Mouse (Mus musculus): Measurements from ENCODE around the gene Anp32e.
A peak's percentile ranks its signal among the peaks of the same experiment; 100 is the strongest.
"Not testable (repeated sequence)": the region's sequence is repeated elsewhere in the genome, so short reads cannot be mapped to it uniquely, and the experiment has no call there.

The Anp32e gene

DNA sequence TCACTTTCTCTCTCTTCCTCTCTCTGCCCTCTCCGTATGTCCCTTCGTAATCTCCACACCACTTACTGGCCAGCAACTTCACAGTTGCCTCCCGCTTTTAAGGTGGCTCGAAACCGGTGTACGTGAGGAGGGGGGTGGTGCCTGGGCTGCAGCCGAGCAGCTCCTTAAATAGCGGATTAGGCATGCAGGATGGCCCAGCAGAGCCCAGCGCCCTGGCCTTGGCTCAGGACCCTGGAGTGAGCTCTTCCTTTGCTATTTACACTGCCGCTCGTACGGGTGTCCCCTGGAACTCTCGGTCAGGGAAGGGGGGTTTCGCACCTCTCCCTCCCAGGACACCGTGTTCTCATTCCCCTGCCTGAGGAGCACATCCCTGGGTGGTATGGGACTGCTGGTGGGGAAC, 24.5 kb upstream of the Anp32e start, which contains the start of gene Car14:
Car14 (minus strand) TSS at position 124 of the 400 bp plus-strand sequence.
- no peak for DNase-seq (ENCODE audit: low spot score)

DNA sequence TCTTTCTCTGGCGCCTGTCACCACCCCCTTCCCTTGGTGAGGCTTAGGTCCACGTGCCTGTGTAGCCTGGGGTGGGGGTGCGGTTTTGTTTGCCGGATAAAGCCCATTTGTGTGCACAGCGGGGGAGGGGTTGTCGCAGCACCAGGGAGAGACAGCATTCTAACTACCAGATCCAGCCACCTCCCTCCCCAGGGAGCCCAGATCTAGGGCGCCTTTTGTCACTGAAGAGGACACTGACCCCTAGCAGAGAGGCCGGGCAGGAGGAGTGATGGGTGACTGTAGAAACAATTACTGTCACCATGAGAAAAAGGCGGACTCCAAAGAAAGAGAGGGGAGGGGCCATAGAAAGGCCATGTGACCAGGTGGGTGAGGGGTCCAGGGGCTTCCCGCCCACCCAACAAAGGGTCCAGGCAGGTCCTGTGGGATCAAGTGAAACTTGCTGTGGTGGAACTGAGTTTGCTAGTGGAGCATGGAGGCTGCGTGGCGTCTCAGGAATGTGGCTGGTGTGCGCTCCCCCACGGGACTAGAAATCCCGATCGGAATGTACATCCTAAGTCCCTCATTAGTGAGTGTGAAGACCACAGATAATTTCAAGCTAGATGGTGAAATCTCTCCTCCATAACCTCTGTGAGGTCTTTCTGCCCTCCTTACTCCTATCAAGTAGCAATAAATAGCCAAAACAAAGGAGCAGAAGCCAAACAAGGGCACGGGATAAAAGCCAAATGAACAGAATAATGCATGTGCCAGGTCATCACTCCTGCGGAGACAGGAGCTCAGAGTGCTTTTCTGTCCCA, 23.7 kb upstream of the Anp32e start:
- DNase-seq (ENCODE audit: low spot score): no peak

DNA sequence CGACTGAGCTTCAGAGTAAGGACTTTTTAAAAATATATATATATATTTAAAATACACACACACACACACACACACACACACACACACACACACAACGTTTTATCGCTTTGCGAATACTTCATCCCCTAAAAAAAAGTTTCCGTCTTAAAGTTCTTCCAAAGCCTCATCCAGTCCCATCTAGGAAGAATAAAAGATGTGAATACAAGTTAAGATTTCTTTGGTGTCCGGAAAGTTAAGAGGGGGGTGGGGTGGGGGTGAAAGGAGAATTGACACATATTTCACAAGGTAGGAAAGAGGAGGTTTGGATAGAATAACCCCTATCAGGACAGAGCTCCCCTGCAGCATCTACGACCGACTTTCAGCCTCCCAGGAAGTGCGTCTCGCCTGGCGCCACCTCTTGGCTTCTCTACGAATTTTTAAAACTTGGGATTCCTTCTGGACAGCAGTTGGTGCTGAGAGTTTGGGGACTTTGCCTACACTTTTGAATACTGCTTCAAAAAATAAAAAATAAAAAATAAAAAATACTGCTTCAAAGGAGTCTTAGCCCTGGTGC, 23.0 kb upstream of the Anp32e start:
- DNase-seq (ENCODE audit: low spot score): peak; percentile 54

DNA sequence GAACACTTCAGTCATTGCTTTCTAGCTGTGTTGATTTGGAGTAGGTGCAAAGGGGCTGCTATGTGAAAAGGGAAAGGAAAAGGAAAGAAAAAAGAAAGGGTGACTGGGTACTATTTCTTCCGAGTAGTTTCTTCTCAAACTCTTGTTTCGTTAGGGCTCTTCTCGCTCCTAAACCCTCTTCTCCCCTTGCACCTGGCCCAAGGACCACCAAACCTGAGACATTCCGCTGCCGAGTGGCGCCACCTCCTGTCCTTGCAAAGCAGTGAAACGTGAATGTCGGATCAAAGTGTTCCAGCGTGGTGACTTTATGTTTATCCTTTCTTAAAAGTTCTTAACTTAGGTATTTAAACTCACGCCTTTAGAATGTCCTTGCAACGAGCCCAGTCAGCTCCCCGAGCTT, 22.2 kb upstream of the Anp32e start:
- DNase-seq (ENCODE audit: low spot score): no peak

DNA sequence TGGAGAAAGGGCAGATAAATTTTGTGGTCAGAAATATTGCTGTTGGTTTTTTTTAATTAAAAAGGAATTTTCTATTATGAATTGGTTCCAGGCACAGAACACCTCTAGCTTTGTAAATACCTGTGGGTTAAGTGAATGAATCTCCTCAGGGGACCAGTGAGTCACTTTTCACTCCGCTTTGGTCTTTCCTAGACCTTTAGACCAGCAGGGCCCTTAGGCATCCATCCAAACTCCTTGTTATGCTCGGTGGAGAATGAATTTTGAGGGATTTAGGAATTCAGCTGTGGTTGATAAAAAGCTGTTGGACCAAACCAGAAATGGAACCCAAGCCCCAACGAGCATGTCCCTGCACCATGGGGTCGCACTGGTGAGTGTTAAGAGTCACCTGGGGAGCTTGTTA, 21.4 kb upstream of the Anp32e start:
- DNase-seq (ENCODE audit: low spot score): no peak

DNA sequence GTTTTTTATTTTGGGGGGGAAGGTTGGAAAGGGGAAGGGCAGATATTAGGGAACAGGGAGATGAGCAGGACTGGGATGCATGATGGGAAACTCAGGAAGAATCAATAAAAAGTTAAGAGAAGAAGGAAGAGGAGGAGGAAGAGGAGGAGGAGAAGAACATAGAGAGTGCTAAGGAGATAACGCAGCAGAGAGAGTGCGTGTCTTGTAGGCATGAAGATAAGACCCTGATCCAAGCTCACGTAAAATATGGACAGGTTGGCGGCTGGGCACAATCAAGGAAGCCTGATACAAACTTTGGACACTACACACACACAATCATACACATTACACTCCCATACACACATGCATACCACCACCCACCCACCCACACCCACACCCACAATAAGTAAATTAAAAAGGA, 14.3 kb upstream of the Anp32e start:
- DNase-seq (ENCODE audit: low spot score): no peak

DNA sequence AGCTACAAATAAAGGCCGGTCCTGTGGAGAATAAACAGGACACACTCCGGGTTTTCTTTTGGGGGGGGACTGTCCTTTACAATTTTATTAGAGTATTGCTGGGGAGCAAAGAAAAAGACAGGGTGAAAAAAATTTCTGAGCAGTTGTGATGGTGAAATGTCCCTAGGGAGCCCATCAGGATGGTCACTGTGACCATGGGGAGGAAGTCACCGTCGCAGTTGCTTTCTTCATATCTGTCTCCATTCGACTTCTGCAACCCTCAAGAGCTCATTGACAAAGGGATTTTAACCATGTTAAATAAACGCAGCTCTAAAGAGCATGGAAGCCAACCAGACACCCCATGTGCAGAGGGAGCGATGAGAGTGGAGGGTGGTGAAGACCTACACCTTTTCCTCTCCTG, 12.3 kb upstream of the Anp32e start:
- DNase-seq (ENCODE audit: low spot score): no peak

DNA sequence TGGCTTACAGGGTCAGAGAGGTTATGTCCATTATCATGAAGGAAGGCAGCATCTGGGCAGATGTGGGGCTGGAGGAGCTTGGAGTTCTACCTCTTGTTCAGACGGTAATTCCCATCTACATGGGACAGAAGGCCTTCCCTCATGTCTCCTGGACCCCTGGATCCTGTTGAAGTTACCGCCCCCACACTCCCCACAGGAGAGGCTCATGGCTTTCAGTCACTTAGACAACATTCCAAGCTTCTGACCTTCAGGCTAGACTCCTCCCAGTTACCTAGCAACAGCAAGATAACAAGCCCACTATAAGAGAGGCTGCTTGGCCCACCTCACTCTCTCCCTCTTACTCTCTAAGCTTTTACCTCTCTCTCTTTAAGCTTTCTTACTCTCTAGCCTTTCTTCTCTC, 8.5 kb upstream of the Anp32e start:
- not testable (repeated sequence) for DNase-seq (ENCODE audit: low spot score)

DNA sequence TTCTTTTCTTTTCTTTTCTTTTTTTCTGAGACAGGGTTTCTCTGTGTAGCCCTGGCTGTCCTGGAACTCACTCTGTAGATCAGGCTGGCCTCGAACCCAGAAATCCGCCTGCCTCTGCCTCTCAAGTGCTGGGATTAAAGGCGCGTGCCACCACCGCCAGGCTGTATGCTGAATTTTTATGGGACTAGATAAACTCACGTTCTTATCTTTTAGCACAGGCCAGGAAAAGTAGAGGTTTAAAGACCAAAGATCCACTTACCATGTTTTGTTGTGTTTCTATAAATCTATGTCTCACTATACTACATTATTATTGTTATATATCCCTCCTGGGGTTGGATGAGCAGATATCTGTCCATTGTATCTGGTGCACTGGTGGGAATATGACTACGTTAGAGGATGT, 5.6 kb upstream of the Anp32e start:
- not testable (repeated sequence) for DNase-seq (ENCODE audit: low spot score)

DNA sequence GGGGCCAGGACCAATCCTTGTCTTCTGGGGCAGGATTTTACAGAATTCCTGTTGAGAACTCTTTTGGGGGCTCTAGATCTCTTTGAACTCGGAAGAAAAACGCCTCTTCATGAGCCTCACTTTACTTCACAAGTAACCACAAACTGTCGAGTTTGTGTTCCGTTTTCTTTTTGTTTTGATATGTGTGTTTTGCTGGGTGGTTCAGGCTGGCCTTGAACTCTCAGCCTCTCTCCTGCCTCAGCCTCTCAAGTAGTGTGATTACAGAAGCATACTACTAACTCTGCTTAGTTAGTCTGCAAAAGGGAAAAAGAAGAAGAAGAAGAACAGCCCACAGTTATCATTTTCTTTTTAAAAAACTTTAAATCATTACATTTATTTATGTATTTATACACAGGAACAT, 4.9 kb upstream of the Anp32e start:
- DNase-seq (ENCODE audit: low spot score): no peak

DNA sequence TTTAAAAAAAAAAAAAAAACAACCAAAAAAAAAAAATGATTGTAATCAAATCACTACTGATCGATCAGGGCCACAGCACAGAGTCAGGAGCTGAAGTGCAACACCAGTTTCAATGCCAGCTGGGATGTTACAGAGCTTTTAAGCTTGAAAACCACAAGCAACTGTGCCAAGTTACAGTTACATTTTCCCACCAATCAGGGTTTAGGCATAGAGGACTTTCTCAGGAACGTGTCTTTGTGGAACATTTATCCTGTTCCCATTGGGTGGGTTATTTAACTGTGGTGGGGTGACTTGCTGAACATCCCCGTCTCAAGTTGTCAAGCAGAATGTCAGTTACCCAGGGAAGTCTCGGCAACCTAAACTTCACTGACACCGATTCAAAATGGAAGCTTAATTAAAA, 4.0 kb upstream of the Anp32e start:
- no peak for DNase-seq (ENCODE audit: low spot score)

DNA sequence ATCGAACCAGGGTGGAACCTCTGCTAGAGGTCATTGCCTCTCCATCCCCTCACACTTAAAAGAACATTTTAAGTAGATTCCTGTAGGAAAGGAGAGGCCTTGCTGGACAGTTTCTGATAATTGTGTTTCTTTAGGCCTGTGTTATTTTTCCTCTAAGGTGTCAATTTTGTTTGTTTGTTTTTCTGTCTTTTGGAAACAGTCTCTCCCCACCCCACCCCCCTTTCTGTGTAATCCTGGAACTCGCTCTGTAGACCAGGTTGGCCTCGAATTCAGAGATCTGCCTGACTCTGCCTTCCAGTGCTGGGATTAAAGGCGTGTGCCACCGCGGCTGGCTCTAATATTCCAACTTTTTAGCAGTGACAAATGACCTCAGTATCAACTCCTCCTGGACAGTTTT, 787 bp upstream of the Anp32e start:
- no peak for DNase-seq (ENCODE audit: low spot score)

DNA sequence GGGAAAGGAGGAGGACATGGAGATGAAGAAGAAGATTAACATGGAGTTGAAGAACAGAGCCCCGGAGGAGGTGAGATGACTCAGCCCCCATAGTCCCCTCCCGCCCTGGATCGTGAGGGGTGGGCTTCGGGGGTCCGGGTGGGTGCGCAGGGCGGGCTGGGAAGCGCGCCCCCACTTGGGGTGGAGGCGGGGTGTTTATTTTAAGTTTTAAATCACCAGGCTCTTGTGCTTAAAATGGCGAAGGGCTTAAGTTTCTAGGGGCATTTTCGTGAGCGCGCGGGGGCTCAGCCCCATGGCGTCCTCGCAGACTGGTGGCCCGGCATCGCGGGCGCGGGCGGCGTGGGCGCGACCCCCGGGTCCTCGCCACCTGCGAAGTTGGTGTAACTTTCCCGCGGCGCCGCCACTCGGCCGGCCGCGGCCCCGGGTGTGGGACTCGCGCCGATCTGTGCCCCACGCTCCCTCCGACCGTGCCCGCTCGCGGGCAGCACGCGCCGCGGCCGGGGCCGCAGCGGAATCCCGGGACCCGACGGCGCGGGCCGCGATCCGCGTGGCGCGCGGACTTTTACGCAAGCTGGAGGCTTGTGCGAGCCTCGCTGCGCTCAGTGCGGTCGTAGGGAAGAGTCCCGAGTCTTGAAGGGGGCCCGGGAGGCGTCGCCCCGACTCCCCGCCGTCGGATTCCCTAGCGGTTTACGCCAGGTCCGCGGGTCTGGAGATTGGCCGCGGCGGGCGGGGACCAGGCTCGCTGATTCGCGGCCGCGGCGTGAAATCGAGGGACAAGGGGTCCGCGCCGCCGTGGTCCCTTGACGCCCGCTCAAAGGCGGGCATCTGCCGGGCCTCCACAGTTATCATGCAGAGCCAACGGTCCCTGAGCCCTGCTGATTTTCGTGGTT, 780 bp downstream of the Anp32e start:
- peak; percentile 47 for DNase-seq (ENCODE audit: low spot score)

DNA sequence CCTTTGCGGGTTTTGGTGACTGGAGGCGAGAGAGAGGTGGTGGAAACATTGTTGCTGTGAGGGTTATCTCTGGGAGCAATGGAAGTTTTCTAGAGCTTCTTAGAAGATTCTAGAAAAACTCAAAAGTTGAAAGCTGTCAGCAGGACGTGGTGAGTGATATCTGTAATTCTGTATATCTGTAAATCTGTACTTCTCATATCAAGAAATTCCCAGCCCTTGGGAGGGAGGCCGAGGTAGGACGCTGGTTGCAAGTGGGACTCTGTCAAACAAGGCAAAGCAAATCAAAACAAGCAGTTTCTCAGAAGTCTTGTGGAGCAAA, 1.4 kb downstream of the Anp32e start:
- no peak for DNase-seq (ENCODE audit: low spot score)

DNA sequence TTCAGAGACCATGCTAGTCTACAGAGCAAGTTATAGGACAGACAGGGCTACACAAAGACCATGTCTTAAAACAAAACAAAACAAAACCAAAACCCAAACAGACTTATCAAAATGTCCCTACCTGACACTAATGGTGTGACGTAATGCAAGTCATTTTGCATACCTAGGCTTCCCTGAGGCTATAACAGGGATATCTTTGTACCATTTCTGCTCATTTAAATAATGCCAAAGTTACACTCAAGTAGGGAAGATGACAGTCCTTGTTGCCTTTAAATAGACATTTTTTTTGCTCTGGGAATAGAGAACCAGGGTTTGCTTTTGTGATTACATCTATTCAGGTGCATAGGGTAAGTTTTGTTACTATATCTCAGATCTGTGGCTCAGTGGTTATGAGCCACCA, 2.4 kb downstream of the Anp32e start:
- no peak for DNase-seq (ENCODE audit: low spot score)

DNA sequence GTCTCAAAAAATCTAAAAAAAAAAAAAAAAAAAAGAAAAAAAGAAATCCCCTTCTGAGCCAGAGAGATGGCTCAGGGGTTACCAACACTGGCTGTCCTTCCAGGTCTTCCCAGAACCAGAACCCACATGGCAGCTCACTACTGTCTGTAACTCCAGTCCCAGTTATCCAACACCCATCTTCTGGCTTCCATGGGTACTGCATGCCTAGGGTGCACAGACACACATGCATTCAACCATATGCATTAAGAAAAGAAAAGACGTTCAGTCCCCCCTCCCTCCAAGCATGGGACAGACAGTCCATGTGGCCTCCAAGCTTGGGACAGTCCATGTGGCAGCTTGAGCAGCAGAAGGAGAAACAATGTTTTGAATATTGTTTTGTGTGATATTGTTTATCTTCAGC, 3.1 kb downstream of the Anp32e start:
- no peak for DNase-seq (ENCODE audit: low spot score)

DNA sequence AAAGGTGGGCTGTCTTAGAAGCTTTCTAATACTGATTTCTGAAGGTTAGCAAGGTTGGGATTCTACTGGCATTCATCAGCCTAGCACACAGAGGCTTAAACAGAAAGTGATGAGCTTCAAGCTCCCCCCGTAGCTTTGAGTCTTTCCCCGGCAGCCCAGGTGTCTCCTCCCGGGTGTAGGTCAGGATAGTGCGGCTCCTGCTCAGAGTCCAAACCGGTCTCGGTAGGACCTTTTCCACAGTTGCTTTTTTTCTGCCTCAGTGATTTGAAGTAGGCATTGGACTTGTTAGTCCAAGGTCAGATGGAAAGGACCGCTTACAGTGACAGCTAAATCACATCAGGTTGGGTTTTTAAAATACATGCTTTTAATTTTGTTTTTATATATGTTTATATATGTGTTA, 3.5 kb downstream of the Anp32e start:
- no peak for DNase-seq (ENCODE audit: low spot score)

DNA sequence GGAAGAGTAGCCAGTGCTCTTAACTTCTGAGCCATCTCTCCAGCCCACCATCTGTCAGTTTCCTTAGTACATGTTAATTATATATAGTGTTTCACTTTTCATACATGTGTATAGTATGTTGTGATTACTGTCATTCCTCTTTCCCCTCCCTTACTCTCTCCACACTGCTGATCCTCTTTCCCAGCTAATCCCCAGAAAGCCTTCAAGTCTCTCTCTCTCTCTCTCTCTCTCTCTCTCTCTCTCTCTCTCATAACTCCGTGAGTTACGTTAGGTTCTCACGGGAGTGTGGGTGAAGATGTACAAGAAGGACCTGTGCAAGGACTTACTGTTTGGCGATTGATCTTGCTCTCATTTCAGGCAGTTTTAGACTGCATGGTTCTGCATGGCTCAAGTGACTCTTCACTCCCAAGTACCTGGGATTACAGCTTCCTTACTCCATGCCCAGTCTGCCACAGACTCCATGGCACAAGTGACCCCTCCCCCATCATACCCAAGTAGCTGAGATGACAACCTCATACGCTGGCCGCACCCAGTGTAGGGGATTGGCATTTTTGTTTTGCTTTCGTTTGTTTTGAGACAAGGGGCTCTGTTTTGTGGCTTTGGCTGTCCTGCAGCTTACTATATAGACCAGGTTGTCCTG, 4.2 kb downstream of the Anp32e start:
- DNase-seq (ENCODE audit: low spot score): no peak

DNA sequence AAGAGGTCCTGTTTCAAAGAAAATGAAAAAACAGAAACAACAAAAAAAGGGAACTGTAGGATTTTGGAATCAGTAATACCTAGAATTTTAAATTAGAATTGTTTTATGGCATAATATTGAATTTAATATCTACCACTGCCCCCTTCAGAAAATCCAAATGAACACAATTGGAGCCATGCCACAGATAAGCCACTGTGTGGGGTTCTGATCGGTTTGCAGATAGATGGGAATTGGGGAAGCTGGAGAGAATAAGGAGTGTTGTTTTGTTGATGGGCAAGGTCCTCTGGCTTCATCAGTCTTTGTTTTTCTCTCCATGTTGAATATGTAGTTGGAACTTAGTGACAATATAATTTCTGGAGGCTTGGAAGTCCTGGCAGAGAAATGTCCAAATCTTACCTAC, 5.4 kb downstream of the Anp32e start:
- no peak for DNase-seq (ENCODE audit: low spot score)

DNA sequence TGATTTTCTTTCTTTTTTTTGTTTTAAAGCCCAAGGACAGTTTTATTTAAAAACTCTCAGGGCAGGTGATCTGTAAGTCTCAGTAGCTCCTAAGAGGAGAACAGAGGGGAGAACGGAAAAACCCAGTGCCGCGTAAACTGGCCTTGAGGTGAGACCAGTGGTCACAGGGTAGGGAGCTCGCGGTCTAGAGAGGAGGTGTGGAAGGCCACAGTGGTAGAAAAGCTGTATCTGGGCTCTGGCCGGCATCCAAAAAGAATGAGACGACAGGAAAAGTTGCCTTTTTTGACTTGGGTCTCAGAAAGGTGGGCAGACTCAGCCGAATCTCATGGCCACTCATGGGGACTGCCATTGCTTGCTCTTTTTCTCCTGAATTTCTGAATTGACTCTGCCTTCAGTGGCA, 9.2 kb downstream of the Anp32e start:
- no peak for DNase-seq (ENCODE audit: low spot score)

DNA sequence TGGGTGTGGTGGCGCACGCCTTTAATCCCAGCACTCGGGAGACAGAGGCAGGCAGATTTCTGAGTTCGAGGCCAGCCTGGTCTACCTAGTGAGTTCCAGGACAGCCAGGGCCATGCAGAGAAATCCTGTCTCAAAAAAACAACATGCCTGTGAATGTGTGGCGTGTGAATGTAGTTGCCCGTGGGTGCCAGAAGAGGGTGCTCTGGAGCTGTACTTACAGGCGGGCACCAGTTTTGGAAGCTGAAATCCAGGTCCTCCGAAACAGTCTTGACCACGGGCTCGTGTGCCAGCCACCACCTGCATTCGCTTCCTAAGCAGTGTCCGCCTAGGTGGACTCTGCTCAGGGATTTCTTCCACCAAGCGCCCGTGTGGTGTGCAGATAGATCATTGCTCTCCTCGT, 9.8 kb downstream of the Anp32e start:
- no peak for DNase-seq (ENCODE audit: low spot score)

DNA sequence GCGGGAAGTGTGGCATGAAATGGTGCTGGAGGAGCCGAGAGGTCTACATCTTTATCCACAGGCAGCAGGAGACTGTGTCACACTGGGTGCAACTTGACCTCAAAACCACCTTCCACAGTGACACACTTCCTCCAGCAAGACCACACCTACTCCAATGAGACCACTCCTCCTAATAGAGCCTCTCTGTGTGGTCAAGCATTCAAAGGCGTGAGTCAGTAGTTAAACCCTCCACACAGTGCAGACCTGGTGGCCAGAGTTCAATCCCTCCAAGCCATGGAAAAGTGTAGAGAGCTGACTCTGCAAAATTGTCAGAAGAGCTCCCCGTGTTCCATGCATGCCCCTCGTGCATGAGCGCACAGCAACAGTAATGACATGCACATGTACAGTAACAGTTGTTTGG, 13.7 kb downstream of the Anp32e start:
- DNase-seq (ENCODE audit: low spot score): no peak

DNA sequence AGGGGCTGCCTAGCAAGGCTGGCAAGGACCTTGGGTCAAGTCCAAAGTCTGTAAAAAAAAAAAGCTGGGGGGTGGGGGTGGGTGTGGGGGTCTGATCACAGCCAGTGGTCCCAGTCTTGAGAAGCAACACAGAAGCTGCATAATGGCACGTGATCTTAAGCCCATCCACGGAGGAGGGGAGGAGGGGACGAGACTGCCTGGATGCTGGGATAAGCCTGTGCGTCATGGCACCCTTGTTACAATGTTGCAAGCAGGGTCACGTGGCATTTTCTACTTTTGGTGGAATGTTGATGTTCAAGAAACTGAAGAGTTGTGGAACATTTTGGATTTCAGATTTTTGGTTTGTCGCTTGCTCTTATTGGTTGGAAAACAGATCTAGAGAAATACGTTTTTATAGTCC, 14.2 kb downstream of the Anp32e start:
- DNase-seq (ENCODE audit: low spot score): no peak
